Mouse (Mus musculus) inflammation-experienced regulatory T-cells, adult 6 months (primary cell): ENCODE data around the gene Cryba4. TPM values are rescaled to one million over a fixed set of nuclear protein-coding genes. Genes with fewer than 3 reads are reported as not detected.
A peak's percentile ranks its signal among the peaks of the same experiment; 100 is the strongest.

Experiments used
- ATAC-seq: one replicate; pipeline ENCODE4 v1.8.0; 2017
- polyA plus RNA-seq, 3 experiments: library from polyadenylated mRNA; unstranded; fragments of 100-300 nt; shearing (Covaris generic); gene quantifications; one replicate each; pipeline ENCODE4 v1.2.1; 2017

Gene Cryba4
- polyA plus RNA-seq, 3 experiments from 2014 or later, result 0.56 to 1.3 TPM; not detected in 1

DNA sequence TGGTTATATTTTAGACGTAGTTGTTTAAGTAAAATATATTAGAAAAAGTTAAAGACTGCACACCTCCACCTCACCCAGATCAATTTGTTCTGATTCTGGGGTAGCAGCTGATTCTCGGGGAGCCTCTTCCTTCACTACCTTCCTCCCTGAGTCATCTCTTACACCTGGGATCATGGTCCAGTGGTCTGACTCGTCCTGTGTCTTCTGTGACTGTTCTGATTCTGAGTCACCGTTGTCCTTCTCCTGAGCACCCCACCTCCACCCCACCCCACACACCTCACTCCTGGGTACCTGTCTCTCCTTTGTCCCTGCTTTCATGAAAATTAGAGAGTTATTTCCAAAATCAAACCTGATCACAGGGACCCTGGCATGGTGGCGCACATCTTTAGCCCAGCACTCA lies 12.8 kb upstream of the Cryba4 start:
- ATAC-seq, result no peak

DNA sequence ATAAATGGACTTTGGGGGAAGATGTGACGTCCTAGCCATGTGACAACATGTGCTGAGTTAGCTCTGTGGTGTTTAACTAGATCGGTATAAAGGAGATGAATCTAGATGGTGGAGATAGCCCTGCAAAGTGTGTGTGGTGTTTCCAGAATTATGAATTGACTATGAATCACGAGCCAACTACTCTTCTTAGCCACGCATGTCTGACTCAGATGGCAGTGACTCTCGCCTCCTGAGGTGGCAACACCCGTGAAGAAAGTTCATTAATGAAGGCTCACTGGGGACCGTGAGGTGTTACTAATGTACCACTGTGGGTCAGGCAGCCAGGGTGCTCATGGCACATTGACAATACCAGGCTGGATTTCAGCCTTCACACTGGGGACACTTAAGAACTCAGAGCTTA lies 11.8 kb upstream of the Cryba4 start:
- no peak for ATAC-seq

DNA sequence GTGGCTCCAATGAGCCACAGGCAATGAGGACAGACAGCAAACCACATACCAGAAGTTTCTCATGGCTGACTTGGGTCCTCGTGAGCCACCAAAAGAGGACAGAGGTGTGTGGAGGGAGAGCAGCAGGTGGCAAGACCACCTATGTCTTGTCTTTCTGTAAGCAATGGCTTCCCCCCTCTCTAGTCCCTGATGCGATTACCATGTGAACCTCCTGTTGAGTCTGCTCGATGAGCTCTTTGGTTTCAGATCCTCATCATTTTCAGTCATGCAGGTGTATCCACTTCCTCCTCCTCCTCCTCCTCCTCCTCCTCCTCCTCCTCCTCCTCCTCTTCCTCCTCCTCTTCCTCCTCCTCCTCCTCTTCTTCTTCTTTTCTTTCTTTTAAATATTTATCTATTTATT lies 8.5 kb upstream of the Cryba4 start:
- no peak for ATAC-seq

DNA sequence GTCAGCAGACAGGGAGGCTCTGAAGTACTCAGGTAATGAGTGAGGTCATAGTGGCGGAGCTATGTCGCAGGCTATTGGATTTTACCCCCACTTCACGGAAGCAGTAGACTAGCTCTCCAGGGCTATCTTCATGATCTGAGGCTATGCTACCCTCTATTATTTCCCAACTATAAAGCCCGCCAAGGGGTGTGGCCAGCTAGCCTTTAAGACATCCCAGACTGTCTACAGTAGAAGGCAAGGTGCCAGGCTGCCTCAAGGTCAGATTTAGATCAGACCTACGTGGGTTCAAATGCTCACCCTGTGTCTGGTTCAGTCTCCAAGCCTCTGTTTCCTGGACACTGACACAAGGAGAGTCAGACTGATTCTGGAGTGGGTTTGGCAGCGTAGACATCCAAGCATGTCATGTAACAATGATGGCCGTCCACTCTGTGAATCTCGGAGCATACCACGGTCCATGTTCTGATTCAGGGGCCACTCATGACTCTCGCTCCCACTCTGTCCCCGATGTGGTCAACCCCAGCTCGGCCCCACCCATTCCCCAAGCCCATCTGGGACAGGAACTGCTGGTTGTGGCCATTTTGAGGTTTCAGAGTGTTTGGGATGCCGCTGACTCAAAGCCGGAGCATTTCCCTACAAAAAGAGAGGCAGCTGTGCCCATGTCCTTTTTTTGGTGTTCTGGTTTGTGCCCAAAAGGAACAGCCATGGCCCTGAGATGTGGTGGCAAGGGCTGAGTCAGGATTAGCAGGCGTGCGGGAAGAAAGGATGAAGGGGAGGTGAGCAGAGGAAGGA lies 7.7 kb upstream of the Cryba4 start:
- ATAC-seq, result no peak

DNA sequence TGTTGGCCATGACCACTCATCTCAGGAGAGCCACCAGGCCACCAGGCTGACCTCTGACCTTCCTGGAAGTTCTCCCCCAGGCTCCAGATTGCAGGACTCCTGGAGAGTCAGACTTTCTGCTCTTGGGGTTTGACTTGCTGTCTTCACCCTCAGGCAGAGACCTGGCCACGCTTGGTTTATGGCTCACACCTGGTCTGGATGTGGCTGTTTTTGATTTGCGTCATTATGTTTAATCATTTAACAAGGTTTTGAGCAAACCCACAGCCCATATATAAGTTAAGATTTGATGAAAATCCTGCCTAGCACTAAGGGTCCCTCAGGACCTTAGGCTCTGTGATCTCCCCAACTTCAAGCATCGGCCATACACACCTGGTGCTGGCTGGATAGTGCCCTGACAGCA lies 5.6 kb upstream of the Cryba4 start:
- no peak for ATAC-seq

DNA sequence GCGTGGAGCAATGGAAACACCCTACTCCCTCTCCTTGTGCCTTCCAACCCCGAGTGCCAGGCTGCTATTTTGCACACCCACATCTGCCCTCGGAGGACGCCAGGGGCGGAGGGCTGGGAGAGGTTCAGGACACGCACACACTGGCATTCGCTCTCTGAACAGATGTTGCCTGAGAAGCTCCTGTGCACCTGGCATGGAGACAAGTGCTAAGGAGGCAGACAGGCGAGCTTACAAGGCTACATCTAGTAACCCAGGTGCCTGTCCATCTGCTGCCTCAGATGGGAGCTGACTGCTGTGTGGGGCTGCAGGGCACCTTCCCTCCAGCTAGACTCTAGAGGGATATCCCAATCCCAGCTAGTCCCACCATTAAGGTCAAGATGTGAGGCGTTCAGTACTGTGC lies 4.1 kb upstream of the Cryba4 start:
- ATAC-seq, result no peak

DNA sequence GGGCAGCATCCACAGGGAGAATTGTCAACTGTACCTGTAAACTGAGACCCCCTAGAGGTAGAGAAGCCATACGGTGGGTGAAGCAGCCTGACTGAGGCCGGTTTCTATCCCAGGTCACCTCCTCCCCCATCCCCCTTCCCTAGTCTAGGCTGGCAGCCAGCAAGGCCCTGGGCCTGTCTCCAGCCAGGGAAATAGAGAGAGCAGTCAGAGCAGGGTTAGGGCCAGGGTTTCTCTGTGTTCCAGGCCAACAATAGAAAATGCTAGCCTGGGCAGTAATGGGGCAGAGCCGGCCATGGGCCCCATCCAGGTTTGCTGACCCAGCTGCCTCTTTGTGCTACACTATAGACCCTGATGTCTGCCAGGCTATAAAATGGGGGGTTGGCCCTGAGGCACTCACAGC lies 3.1 kb upstream of the Cryba4 start, which contains the start of gene Crybb1:
Gene Crybb1, plus strand, starts transcription at position 390 of the 400 bp plus-strand sequence.
- ATAC-seq, result no peak

DNA sequence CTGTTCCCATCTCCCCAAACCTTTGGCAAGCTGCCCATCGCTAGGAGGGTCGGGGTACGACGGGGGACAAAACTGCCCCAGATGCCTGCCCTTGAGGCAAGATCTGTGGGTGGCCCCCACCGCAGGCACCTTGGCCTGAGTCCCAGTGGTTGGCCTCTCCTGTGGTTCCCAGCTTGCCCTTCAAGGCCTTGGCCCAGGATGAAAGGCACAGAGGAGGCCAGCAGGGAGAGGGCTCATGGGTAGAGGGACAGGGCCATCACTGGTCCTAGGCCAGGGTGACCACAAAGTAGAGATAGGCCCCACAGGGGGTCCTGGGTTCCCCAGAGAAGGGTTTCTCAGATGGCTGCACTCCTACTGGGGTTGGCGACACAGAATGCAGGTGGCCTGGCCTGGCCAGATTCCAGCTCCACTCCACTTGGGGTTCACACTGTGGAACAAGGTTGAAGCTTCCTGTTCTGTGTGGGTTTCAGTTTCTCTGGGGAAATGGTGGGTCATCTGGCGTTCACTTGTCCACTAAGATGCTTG lies 2.0 kb upstream of the Cryba4 start:
- no peak for ATAC-seq

DNA sequence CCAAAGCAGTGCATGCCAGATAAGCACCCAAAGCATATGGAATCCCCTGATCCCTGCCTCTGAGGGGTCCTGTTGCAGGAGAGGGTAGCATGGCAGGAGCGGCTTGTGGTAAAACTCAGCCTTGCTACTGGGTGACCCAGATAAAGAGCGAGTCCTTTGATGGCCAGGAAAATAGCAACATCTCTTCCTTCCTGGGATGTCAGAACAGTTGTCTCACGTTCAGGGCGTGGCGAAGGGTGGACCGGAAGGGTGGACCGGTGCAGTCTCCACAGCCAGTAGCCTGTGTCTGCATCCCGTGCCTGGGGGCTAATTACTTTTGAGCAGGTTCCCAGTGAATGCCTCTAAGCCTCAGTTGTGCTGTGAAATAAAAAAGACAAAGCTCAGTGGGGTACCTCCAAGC lies 851 bp upstream of the Cryba4 start:
- ATAC-seq, result peak; percentile 88

DNA sequence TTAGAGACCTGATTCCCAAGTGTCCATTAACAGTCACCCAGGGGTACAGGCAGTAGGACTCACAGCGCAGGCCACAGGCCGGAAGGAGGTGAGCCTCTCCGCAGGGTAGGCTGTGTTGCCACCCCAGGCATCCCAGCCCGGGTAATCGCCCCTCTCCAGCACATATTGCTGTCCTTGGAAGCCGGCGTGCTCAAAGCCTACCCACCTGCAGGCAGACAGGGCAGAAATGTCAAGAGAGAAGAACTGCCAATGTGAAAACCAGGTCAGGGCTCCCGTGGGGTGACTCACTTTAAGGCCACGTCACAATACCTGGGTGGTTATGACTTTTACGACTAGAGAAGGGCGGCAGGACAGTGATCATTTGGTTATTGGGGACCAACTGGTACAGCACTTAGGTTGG lies 3.2 kb downstream of the Cryba4 start:
- no peak for ATAC-seq

DNA sequence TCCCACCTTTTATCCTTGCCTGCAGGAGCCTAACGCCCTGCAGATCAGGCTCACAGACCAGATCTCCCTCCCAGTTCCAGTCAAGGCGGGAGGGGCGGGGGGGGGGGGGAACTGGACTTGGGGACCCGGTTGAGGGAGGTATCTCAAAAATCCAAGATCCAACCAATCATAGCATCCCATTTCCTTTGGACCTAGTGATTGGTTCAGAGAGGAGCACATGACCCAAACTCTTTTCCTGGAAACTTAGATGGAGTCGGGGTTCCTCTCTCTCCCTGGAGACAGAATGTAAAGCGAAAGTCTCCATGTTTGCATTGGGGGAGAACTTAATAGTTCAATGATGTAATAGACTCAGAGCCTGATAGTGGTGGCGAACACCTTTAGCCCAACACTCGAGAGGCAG lies 4.9 kb downstream of the Cryba4 start:
- ATAC-seq, result no peak

DNA sequence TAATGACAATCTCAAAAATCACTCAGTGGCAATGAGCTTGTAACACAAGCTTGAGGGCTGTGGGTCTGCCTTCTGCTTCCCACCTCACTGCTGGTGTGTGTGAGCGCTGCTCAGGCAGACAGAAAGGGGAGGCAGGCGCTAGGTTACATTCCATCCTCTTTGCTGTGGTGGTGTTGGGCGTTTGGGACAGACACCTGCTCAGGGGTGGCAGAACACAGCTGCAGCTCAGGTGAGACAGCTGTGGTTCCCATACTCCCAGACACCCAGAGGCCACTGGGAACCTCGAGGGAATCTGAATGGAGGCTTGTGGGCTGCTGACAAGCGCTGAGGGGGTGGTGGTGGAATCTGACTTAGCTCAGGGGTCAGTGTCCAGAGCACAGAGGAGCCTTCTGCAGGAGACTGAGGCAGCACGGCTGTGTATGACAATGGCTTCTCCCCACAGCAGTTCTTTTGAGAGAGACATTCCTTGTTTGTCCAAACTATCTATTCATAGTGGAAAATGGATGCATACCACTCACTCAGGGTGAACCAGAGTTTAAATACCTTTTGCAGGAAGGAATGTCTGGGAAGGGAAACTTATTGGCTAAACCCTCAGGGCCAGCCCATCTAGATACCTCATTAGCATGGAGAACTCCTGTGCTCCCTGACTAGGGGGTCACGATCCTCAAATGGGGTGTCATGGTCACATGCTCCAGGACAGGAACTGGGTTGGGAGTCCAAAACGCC lies 7.3 kb downstream of the Cryba4 start:
- ATAC-seq, result no peak

DNA sequence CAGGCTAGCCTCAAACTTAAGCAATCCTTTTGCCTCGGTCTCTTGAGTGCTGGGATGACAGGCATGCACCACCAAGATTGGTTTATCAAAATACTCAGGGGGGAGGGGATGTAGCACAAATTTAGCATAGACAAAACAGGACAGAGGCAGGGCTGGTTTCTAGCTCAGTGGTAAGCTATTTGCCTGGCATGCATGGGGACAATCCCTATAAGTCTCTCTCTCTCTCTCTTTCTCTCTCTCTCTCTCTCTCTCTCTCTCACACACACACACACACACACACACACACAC lies 8.1 kb downstream of the Cryba4 start:
- ATAC-seq, result no peak

DNA sequence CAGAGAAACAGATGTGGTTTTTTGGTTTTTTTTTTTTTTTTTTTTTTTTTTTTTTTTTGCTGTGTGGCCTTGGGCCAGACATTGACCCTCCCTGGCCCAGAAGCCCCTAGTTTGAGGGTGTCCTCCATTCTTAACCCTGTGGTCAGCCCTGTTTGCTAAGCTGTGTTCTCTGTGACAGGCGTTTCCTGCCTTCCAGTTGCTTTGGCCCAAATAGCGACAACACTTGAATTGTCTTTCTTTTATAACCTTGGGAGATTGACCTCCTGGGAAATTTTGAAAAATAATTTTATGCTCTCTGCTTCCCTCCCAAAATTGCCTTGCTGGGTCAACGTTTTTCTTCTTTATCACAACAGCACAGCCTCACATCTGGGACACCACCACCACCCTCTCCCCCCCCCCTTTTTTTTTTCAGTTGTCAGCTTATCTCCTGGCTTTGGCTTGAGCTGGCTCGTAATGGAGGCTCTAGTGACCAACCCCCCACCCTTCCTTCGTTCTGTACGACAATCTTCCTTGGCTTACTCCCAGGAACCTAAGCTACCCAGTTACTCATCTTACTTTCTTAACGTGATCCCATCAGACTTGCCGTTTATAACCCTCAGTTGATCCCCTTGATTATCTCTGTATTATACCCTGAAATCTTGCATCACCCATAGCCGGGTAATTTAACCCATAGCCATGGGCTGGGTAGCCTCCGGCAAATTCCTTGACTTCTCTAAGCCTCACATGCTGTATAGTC lies 8.6 kb downstream of the Cryba4 start:
- no peak for ATAC-seq

DNA sequence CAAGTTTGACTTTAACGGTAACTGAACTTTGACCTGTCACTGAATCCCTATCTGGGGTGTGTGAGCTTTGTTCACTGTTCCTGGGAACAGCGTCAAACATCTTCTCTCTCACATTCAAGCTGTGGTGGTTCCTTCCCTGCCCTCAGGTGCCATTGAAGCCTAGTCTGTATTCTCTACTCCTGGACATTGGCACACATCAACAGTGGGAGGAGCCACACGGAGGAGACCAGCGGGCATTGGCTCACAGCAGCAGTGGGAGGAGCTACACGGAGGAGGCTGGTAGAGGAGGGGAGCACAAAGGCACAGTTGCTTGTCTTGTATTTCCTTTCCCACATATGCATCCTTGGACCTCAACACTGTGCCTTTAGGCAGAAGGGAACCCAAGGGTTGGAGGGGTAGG lies 9.3 kb downstream of the Cryba4 start:
- ATAC-seq, result no peak

DNA sequence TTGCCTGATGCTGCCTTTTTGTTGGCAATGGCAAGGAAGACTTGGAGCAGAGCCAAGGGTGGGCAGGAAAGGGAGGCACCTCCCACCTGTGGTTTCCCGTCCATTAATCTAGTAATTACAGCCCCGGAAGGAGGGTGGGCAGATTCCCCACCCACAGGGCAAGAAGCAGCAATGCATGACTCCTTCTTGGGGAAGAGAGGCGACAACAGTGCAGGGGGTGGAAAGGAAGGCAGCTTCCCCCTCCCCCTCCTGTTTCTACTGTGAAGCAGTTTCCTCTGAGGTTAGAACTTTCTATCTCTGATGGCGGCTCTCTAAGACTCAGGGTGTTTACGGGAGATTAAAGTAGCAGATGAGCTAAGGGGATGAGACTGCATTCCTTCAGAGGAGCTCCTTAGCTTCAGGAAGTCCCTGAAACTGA lies 9.9 kb downstream of the Cryba4 start:
- ATAC-seq, result peak; percentile 80

DNA sequence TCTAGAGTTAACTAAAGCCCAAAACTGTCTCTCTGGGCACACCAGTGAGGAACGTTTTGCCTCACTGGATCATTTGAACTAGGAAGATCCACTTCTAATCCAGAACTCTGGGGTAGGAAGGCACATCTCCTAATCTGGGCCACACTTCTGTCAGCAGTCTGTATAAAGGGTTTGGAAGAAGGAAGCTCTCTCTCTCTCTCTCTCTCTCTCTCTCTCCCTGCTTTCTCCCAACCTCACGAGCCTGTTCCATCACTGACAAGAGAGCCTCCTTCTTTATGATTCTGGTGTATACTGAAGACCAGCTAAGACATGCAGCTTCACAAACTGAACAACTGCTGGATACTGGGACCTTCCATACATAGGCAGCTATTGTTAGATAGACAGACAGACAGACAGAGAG lies 10.5 kb downstream of the Cryba4 start:
- ATAC-seq, result peak; percentile 1

DNA sequence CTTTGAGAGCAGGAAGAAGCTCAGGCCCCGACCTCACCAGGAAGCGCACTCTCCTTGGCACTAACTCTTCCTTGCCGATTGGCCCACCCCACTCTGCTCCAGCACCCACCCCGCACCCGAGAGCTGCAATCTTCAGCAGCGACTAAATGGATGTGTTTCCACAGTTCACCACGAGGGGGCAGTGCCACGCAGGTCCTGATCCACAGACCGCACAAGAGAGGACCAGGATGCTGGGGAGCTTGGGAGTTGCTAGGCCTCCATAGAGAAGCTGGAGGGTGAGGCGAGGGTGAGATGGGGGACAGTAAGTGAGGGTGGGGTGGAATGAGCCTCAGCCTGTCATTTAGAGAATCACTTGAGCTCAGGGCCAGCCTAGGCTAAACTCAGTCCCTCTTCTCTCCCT lies 11.6 kb downstream of the Cryba4 start:
- peak; percentile 73 for ATAC-seq

DNA sequence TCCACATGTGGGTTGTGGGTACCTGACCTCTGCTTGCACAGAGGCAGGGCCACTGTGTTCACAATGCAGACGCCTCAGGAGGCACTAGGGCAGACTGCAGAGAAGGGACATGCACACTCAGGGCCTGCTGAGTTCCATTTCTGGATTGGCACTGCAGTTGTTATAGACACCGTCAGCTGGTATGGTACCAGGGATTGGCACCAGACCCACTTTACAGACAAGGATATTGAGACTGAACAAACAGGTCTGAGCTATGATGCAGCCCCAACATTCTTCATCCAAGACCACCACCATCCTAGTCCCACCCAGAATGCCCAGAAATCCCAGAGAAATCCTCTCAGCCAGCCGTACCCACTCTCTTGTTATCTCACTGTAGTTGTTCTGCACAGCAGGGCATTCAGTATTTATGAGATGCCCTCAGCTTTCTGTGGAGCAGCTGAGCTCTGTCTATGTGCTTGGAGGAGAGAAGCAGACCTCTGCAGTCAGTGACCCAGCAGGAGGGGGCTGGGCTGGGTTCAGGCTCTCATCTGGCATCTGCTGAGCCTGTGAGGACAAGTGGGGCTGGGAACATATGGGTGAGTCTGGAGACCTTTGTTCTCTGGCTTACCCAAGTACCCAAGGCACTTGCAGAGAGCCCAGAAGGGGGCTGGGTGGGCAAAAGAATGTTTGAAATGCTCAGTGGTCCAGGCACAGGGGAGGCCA lies 13.4 kb downstream of the Cryba4 start:
- no peak for ATAC-seq

DNA sequence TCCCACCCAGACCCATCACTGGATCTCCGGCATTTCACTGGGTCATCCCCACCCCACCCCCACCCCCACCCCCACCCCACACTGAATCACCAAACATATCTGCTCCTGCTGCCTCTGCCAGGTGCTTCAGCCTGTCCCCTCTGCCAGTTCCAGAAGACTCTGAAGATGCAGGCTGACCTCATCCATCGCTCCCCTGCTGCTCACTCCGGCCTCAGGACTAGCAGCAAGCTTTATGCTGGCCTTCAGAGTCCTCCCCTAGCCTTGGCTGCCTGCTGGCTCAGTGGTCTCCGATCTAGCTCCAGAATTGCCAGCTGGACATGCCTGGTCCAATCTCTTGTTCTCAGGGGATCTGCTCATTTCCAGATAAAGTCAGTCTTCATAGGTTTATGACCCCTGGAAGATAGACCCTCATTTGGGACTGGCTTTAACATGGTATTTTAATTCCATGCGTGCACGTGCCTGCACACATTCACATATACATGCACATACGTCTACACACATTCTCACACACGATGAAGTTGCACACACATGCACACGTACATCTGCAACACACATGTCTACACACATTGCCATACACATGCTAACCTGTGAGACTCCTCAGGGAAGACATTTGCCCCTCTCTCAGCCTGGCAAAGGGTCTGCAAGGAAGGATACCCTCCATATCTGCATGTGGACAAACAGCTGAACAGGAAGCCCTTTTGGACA lies 14.3 kb downstream of the Cryba4 start:
- ATAC-seq, result no peak

DNA sequence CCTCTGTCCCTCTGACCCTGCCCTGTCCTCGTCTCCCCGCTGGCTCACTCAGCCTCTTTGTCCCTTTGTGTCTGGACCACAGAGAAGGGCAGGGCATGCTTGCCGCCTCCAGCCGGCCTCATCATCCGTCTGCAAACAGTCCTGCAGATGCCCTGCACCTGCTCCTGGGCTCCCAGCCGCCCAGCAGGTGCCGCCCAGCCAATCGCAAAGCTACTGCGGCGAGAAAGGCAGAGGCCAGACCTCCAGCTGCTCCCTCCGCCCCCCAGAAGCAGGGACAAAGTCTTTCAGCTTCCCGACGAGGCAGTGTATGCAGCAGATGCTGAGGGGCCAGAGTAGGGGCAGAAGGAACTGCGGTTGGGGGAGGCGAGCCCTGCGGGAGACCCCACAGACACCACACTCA lies 14.9 kb downstream of the Cryba4 start:
- ATAC-seq, result no peak

DNA sequence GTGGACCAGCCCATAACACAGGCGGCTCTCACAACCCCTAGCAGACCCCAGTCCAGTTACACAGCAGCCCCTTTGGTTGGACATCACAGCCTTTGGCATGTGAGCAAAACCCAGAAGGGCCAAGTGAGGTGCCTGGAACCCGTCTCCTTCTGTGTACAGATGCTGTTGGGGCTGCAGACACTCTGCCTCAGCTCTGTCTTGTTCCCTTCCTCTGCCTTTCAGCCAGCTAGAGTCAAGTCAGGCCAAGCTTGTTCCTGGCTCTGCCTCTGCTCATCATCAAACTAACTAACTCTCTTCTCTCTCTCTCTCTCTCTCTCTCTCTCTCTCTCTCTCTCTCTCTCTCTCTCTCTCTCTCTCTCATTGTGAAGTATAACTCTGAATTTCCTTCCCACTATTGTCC lies 15.7 kb downstream of the Cryba4 start:
- ATAC-seq, result no peak
